ENCODE assay signal across 8 mouse cellular contexts in genomic region chr10:80406684-80407501, GRCm38 (mm10). TPM values are rescaled to one million over a fixed set of nuclear protein-coding genes. Genes with fewer than 3 reads are reported as not detected.
DNase-seq lines count a peak whose midpoint lies in the region; ATAC-seq and TF ChIP-seq lines count a peak whose summit lies in the region.

Gene Uqcr11, minus strand, starts transcription at chr10:80406830.

- TF ChIP-seq CTCF in lung, adult 2 months (IDR thresholded peaks at IDR 0.05; ENCODE audit: insufficient read depth, low read length) = no peak

- H3K4me3 ChIP-seq in forebrain, embryonic 15.5 days = peak within 1 kb of the TSS; percentile 75
- H3K4me3 ChIP-seq in lung, adult 2 months (replicated peaks; ENCODE audit: extremely low read depth, low read depth, low read length) = peak within 1 kb of the TSS; percentile 74

- intact Hi-C loops in heart, postnatal 25 days (cut with DNase I) = no loop called here

- H3K4me2 ChIP-seq in forebrain, embryonic 15.5 days (replicated peaks) = peak within 1 kb of the TSS; percentile 70

- peaks cover 52% of the 10 kb centered on the region for H3K36me3 ChIP-seq in forebrain, embryonic 15.5 days

- no peaks in the 10 kb centered on the region for H3K27me3 ChIP-seq in forebrain, embryonic 15.5 days

- ATAC-seq in forebrain, embryonic 15.5 days (replicated peaks) = peak; percentile 81
- ATAC-seq in neutrophil, adult 5-6 weeks (ENCODE audit: extremely low read depth, insufficient number of reproducible peaks, low FRiP score, poor library complexity, severe bottlenecking) = peak; percentile 86

- peak; percentile 96 for DNase-seq in ES-CJ7 (ENCODE audit: low read depth, low spot score)
- DNase-seq in cerebellum, adult 11 months = peak; percentile 90
- DNase-seq in heart, postnatal 25 days (ENCODE audit: low spot score) = peak; percentile 89
- DNase-seq in layer of hippocampus, adult 18-20 months (ENCODE audit: low spot score in 2 of 2) = peak; percentile 92 to 94
- DNase-seq in lung, adult 2 months = peak; percentile 91
- peak; percentile 85 to 89 for DNase-seq in thymus, adult 18-20 months

- no peaks in the 10 kb centered on the region for H3K9me3 ChIP-seq in forebrain, embryonic 15.5 days

- peaks cover 24% of the 10 kb centered on the region for H3K4me1 ChIP-seq in forebrain, embryonic 15.5 days
- peaks cover 3% of the 10 kb centered on the region; the same call in 1 of the 2 replicates for H3K4me1 ChIP-seq in lung, adult 2 months (ENCODE audit: control insufficient read depth, insufficient read depth, low read length)

- H3K27ac ChIP-seq in forebrain, embryonic 15.5 days (replicated peaks) = peak within 1 kb of the TSS; percentile 87

- TF ChIP-seq POLR2A in lung, adult 2 months (IDR thresholded peaks at IDR 0.05; ENCODE audit: borderline replicate concordance, extremely low read depth, low read depth, low read length) = peak; percentile 81; the same call in 1 of the 2 replicates

- H3K9ac ChIP-seq in forebrain, embryonic 15.5 days (replicated peaks) = peak within 1 kb of the TSS; percentile 86

- WGBS in forebrain, embryonic 15.5 days = 3% methylated on average over 27 of the region's 27 CpGs
- under 1% methylated on average over 27 of the region's 27 CpGs for WGBS in lung, adult 2 months

RNA-seq across cellular contexts. Expression of gene Uqcr11, which starts in this region (rescaled TPM):
- polyA plus RNA-seq in forebrain, embryonic 15.5 days (2015; fragmentation: Nextera tagmentation; extraction: Ambion mirVana) = 551 and 574 TPM in 2 replicates
- 1,000 to 10,000 TPM; 1,983 to 2,045 TPM for total RNA-seq in heart, postnatal 25 days (2021)
- total RNA-seq in layer of hippocampus, adult 18-20 months (2021) = 100 to 1,000 TPM; 410 to 413 TPM
- 1,202 and 1,263 TPM in 2 replicates for polyA plus RNA-seq in lung, adult 2 months (2012; rRNA removed)
- 35.4 and 38.2 TPM in 2 replicates for total RNA-seq in neutrophil, adult 5-6 weeks (2017)

Comparison
In these comparisons a context has a peak if more than half of its experiments do, and no peak if none do; other contexts are left out.
1. Peak in every context shown above with its lines: DNase-seq, ATAC-seq, H3K4me3 ChIP-seq and H3K27ac ChIP-seq.
2. RNA of gene Uqcr11 (total RNA-seq): 1,983 to 2,045 TPM in heart, postnatal 25 days and 410 to 413 TPM in layer of hippocampus, adult 18-20 months; 35.4 to 38.2 TPM in neutrophil, adult 5-6 weeks; every median in the first group is over 10 times any median in the second.
3. RNA of gene Uqcr11 (total RNA-seq): 1,983 to 2,045 TPM in heart, postnatal 25 days; 410 to 413 TPM in layer of hippocampus, adult 18-20 months; every median in the first group is over 4 times any median in the second.